Mouse (Mus musculus) lung, postnatal 0 days (tissue): ENCODE measurements around the gene Mmab.

Experiments used
- CTCF ChIP-seq: IDR thresholded peaks from 2 replicates; pipeline ENCODE4 v1.5.1; 2016; ENCODE audit warnings: antibody characterized with exemption, mild to moderate bottlenecking
- EP300 ChIP-seq: IDR thresholded peaks from 2 replicates; pipeline ENCODE4 v1.6.1; 2016; ENCODE audit warnings: antibody characterized with exemption, mild to moderate bottlenecking, control low read depth

DNA sequence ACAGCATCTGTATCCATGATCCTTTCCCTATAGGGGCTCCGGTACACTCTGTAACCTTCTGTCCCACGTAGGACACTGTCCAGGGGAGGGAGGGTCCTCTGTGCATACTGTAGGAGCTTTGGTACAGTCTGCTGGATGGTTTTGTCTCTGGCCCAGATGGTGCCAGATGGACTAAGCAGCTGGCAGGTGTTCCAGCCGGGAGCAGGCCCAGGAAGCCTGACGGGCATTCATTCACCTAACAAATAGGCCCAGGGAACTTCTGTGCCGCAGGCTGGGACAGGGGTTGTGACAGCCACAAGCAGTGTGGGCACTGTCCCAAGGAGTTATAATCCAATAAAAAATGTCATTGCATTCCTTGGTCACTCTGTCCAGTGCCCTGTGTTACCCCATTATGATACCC lies 19.9 kb downstream of the Mmab start:
- TF ChIP-seq CTCF: no peak
- no peak for TF ChIP-seq EP300
